Mouse (Mus musculus) monocyte, adult 5-6 weeks (primary cell): Measurements from ENCODE around the gene Elavl4. TPM values are rescaled to one million over a fixed set of nuclear protein-coding genes. Genes with fewer than 3 reads are reported as not detected.

Experiments used
- ATAC-seq: fragments of 153-309, 156-312 bp; replicated peaks from 2 replicates; pipeline ENCODE4 v1.8.0; 2017; ENCODE audit warnings: mild to moderate bottlenecking; ENCODE audit not compliant: low TSS enrichment, insufficient number of reproducible peaks, severe bottlenecking, poor library complexity, low FRiP score
- total RNA-seq: library from RNA; stranded (forward); fragments of 200-1000, 200-491, 200-594 nt; gene quantifications from 3 replicates; pipeline ENCODE4 v1.2.3, GENCODE M21; 2017

Elavl4 gene
- total RNA-seq, 1 experiment from 2014 or later, result not detected

- no peak for ATAC-seq
Observed at GRCm38 (mm10) chr4:110209613-110210012, 142.1 kb downstream of the Elavl4 start.

DNA sequence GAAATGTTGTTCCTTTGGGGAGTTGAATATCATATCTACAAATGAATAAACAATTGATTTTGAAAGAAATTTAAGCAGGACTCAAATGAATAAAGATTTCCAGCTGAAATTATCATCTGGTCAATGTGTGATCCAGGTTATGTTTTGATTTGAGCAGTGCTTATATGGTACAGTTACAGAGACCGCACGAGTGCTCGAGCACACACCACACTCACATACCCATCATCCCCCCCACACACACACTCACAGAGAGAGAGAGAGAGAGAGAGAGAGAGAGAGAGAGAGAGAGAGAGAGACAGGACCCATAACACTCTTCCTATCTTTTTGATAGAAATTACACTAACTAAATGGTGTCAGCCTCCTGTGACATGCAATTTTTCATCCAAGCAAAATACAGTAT lies 150.0 kb downstream of the Elavl4 start:
- ATAC-seq, result no peak

DNA sequence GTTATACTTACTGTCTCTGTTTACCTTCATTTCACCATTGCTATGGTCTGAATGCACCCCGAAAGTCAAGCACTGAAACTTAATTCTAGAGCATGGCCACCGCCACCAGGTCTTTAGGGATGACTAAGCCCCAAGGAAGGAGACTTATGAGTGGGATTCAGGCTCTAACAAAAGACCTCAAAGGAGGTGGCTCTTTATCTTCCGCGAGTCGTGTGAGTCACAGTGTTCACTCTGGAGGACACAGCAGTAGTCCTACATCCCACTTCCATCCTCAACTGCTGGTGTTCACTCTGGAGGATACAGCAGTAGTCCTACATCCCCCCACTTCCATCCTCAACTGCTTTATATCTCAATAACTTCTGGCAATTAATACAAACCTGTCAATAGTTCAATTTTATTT lies 151.8 kb downstream of the Elavl4 start:
- no peak for ATAC-seq

GRCm38 (mm10) chr4:110198600-110198999 lies 153.1 kb downstream of the Elavl4 start:
- no peak for ATAC-seq

DNA sequence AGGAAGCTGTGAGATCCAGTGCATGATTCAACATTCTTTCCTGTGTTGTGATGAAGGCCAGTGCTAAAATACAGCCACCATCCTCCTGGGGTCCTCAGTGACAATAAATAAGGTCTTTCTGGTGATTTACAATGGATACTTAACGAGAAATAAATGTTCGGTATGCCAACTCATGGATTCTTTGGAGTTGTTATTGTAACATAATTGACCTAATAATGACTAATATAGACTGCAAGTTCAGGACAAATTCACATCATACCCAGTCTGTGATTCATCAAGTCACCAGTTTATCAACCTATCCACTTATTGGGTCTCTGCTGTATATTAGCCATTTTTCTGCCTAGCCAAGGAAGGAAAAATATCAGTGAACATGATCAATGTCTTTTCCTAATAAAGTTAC lies 174.4 kb downstream of the Elavl4 start:
- no peak for ATAC-seq

DNA sequence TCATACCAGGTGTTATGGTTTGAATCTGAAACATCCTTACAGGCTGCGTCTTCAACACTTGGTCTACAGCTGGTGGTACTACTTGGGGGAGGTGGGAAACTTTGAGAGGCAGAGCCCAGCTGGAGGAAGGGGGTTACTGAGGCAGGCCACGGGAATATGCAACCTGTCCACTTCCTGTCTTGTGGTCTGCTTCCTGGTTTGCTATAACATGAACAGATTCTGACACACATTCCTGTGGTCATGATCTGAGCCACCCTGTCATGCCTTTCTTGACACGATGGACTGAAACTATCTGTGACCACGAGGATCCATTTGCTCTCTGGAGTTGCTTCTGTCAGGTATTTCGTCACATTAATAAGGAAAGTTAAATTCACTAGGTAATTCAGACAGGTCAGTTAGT lies 179.7 kb downstream of the Elavl4 start:
- no peak for ATAC-seq

DNA sequence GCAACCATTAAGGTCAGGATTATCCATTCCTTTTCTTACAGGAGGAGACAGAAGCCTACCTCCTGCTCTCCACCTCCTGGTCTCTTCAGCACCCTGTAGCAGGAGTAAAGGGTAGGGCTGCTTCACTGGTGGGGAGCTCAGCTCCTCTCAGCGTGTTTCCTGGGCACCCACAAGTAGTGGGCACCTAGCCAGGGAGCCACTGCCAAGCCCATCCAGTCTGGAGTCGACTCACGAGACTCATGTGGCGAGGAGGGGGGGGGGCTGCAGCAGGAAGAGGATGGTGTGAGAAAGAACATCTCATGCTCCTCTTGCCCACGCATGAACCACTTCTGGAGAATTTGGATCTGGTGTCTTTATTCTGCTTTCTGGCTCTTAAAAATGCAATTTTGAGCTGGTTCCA lies 186.5 kb downstream of the Elavl4 start:
- ATAC-seq, result no peak

GRCm38 (mm10) chr4:110161600-110161999 lies 190.1 kb downstream of the Elavl4 start:
- ATAC-seq, result no peak

- no peak for ATAC-seq
Observed at GRCm38 (mm10) chr4:110157515-110158159, 194.1 kb downstream of the Elavl4 start.

DNA sequence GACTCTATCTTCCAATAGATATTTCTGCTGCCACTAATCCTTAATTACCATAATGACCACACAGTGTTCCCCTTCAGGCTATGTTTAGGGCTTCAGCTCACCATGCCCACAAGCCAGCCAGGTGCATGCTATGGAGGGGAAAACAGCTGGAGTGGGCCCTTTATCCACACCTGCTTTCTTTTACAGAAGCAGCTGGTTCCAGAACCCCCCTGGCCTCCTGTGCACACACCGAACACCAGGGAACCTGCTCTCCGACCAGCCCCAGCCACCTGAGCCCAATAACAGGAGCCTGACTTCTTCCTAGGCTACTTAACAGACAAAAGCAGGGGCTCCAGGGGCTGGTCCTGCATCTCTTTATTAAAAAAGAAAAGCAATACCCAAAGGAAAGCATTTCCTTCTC lies 195.8 kb downstream of the Elavl4 start:
- ATAC-seq, result no peak

Other genes starting within 250 kb of the Elavl4 start
- gene Agbl4, start 45.8 kb upstream of the Elavl4 start, total RNA-seq, result not detected in 3 replicates